Mouse (Mus musculus): ENCODE data around the gene Peli2. TPM values are rescaled to one million over a fixed set of nuclear protein-coding genes. Genes with fewer than 3 reads are reported as not detected.

Gene Peli2
- polyA plus RNA-seq, 1 experiment = 8.8 TPM

- Histone ChIP-seq H3K27ac (ENCODE audit: control insufficient read depth, insufficient read depth, low read depth, low read length, poor library complexity) (no peak overlapping the region), H3K4me3 (replicated peaks; ENCODE audit: control insufficient read depth, low read depth, low read length) (no peak overlapping the region), H3K4me1 (ENCODE audit: control insufficient read depth, insufficient read depth, low read length) (peaks cover 2% of the 10 kb centered on the region; the same call in 1 of the 2 replicates)
- TF ChIP-seq POLR2A (IDR thresholded peaks at IDR 0.05; ENCODE audit: borderline replicate concordance, control insufficient read depth, low read depth, low read length) (no peak), CTCF (IDR thresholded peaks at IDR 0.05; ENCODE audit: control insufficient read depth, insufficient read depth, low read length) (peak; percentile 41; the same call in 1 of the 2 replicates)
- WGBS = 34% methylated on average over 8 of the region's 8 CpGs
These were observed 17.5 kb downstream of the Peli2 start for GRCm38 (mm10) chr14:48138138-48138537.

GRCm38 (mm10) chr14:48139409-48139808 is 18.8 kb downstream of the Peli2 start:
- TF ChIP-seq POLR2A (IDR thresholded peaks at IDR 0.05; ENCODE audit: borderline replicate concordance, control insufficient read depth, low read depth, low read length) = no peak
- no peak for TF ChIP-seq CTCF (IDR thresholded peaks at IDR 0.05; ENCODE audit: control insufficient read depth, insufficient read depth, low read length)
- H3K27ac ChIP-seq (ENCODE audit: control insufficient read depth, insufficient read depth, low read depth, low read length, poor library complexity) = no peak overlapping the region
- H3K4me3 ChIP-seq (replicated peaks; ENCODE audit: control insufficient read depth, low read depth, low read length) = no peak overlapping the region
- H3K4me1 ChIP-seq (ENCODE audit: control insufficient read depth, insufficient read depth, low read length) = peaks cover 2% of the 10 kb centered on the region; the same call in 1 of the 2 replicates
- WGBS = 62% methylated on average over 3 of the region's 3 CpGs

GRCm38 (mm10) chr14:48141694-48142093 is 21.1 kb downstream of the Peli2 start:
- no peak overlapping the region for H3K4me3 ChIP-seq (replicated peaks; ENCODE audit: control insufficient read depth, low read depth, low read length)
- WGBS = 89% methylated on average over 8 of the region's 8 CpGs
- H3K27ac ChIP-seq (ENCODE audit: control insufficient read depth, insufficient read depth, low read depth, low read length, poor library complexity) = no peak overlapping the region
- TF ChIP-seq POLR2A (IDR thresholded peaks at IDR 0.05; ENCODE audit: borderline replicate concordance, control insufficient read depth, low read depth, low read length) = no peak
- TF ChIP-seq CTCF (IDR thresholded peaks at IDR 0.05; ENCODE audit: control insufficient read depth, insufficient read depth, low read length) = no peak
- H3K4me1 ChIP-seq (ENCODE audit: control insufficient read depth, insufficient read depth, low read length) = peaks cover 2% of the 10 kb centered on the region; the same call in 1 of the 2 replicates

GRCm38 (mm10) chr14:48142696-48143095 is 22.1 kb downstream of the Peli2 start:
- Histone ChIP-seq H3K4me3 (replicated peaks; ENCODE audit: control insufficient read depth, low read depth, low read length) (no peak overlapping the region), H3K4me1 (ENCODE audit: control insufficient read depth, insufficient read depth, low read length) (peaks cover under 1% of the 10 kb centered on the region; the same call in 1 of the 2 replicates), H3K27ac (ENCODE audit: control insufficient read depth, insufficient read depth, low read depth, low read length, poor library complexity) (no peak overlapping the region)
- TF ChIP-seq CTCF (IDR thresholded peaks at IDR 0.05; ENCODE audit: control insufficient read depth, insufficient read depth, low read length) (no peak), POLR2A (IDR thresholded peaks at IDR 0.05; ENCODE audit: borderline replicate concordance, control insufficient read depth, low read depth, low read length) (no peak)
- 86% methylated on average over 10 of the region's 10 CpGs for WGBS

- no peak for TF ChIP-seq POLR2A (IDR thresholded peaks at IDR 0.05; ENCODE audit: borderline replicate concordance, control insufficient read depth, low read depth, low read length)
- TF ChIP-seq CTCF (IDR thresholded peaks at IDR 0.05; ENCODE audit: control insufficient read depth, insufficient read depth, low read length) = no peak
- 74% methylated on average over 4 of the region's 4 CpGs for WGBS
- Histone ChIP-seq H3K4me3 (replicated peaks; ENCODE audit: control insufficient read depth, low read depth, low read length) (no peak overlapping the region), H3K27ac (ENCODE audit: control insufficient read depth, insufficient read depth, low read depth, low read length, poor library complexity) (no peak overlapping the region), H3K4me1 (ENCODE audit: control insufficient read depth, insufficient read depth, low read length) (no peaks in the 10 kb centered on the region)
These were observed 22.5 kb downstream of the Peli2 start for GRCm38 (mm10) chr14:48143141-48143540.

- Histone ChIP-seq H3K27ac (ENCODE audit: control insufficient read depth, insufficient read depth, low read depth, low read length, poor library complexity) (no peak overlapping the region), H3K4me1 (ENCODE audit: control insufficient read depth, insufficient read depth, low read length) (no peaks in the 10 kb centered on the region; the same call in 1 of the 2 replicates), H3K4me3 (replicated peaks; ENCODE audit: control insufficient read depth, low read depth, low read length) (no peak overlapping the region)
- TF ChIP-seq CTCF (IDR thresholded peaks at IDR 0.05; ENCODE audit: control insufficient read depth, insufficient read depth, low read length) = no peak
- TF ChIP-seq POLR2A (IDR thresholded peaks at IDR 0.05; ENCODE audit: borderline replicate concordance, control insufficient read depth, low read depth, low read length) = no peak
- WGBS = 90% methylated on average over 17 of the region's 17 CpGs
These were observed 23.7 kb downstream of the Peli2 start for GRCm38 (mm10) chr14:48144330-48144729.

- no peaks in the 10 kb centered on the region; the same call in 1 of the 2 replicates for H3K4me1 ChIP-seq (ENCODE audit: control insufficient read depth, insufficient read depth, low read length)
- TF ChIP-seq POLR2A (IDR thresholded peaks at IDR 0.05; ENCODE audit: borderline replicate concordance, control insufficient read depth, low read depth, low read length) (no peak), CTCF (IDR thresholded peaks at IDR 0.05; ENCODE audit: control insufficient read depth, insufficient read depth, low read length) (peak; percentile 59)
- no peak overlapping the region for H3K27ac ChIP-seq (ENCODE audit: control insufficient read depth, insufficient read depth, low read depth, low read length, poor library complexity)
- H3K4me3 ChIP-seq (replicated peaks; ENCODE audit: control insufficient read depth, low read depth, low read length) = no peak overlapping the region
- 76% methylated on average over 6 of the region's 6 CpGs for whole genome bisulfite sequencing
These were observed 27.1 kb downstream of the Peli2 start for GRCm38 (mm10) chr14:48147688-48148087.

- Histone ChIP-seq H3K4me1 (ENCODE audit: control insufficient read depth, insufficient read depth, low read length) (no peaks in the 10 kb centered on the region; the same call in 1 of the 2 replicates), H3K27ac (ENCODE audit: control insufficient read depth, insufficient read depth, low read depth, low read length, poor library complexity) (no peak overlapping the region), H3K4me3 (replicated peaks; ENCODE audit: control insufficient read depth, low read depth, low read length) (no peak overlapping the region)
- WGBS = 49% methylated on average over 6 of the region's 6 CpGs
- TF ChIP-seq POLR2A (IDR thresholded peaks at IDR 0.05; ENCODE audit: borderline replicate concordance, control insufficient read depth, low read depth, low read length) = no peak
These were observed 28.0 kb downstream of the Peli2 start for GRCm38 (mm10) chr14:48148615-48149014.

- Histone ChIP-seq H3K4me1 (ENCODE audit: control insufficient read depth, insufficient read depth, low read length) (no peaks in the 10 kb centered on the region; the same call in 1 of the 2 replicates), H3K27ac (ENCODE audit: control insufficient read depth, insufficient read depth, low read depth, low read length, poor library complexity) (no peak overlapping the region), H3K4me3 (replicated peaks; ENCODE audit: control insufficient read depth, low read depth, low read length) (no peak overlapping the region)
- 83% methylated on average over 9 of the region's 9 CpGs for WGBS
- TF ChIP-seq CTCF (IDR thresholded peaks at IDR 0.05; ENCODE audit: control insufficient read depth, insufficient read depth, low read length) = no peak
- no peak for TF ChIP-seq POLR2A (IDR thresholded peaks at IDR 0.05; ENCODE audit: borderline replicate concordance, control insufficient read depth, low read depth, low read length)
These were observed 28.7 kb downstream of the Peli2 start for GRCm38 (mm10) chr14:48149351-48149750.

Data from bone marrow, adult 2 months (tissue).